Mouse (Mus musculus) liver, adult 2 months (tissue): ENCODE data around the gene Ripor1.
A peak's percentile ranks its signal among the peaks of the same experiment; 100 is the strongest.

Experiments
- CTCF ChIP-seq: fragments of 200-500 bp; IDR thresholded peaks from 2 replicates; pipeline ENCODE4 v1.5.1; 2011; ENCODE audit warnings: low read depth, low read length, control low read depth
- POLR2A ChIP-seq: fragments of 200-500 bp; IDR thresholded peaks from 2 replicates; pipeline ENCODE4 v1.6.1; 2011; ENCODE audit warnings: low read length, control low read depth; ENCODE audit not compliant: insufficient read depth; ENCODE audit errors: extremely low read depth

DNA sequence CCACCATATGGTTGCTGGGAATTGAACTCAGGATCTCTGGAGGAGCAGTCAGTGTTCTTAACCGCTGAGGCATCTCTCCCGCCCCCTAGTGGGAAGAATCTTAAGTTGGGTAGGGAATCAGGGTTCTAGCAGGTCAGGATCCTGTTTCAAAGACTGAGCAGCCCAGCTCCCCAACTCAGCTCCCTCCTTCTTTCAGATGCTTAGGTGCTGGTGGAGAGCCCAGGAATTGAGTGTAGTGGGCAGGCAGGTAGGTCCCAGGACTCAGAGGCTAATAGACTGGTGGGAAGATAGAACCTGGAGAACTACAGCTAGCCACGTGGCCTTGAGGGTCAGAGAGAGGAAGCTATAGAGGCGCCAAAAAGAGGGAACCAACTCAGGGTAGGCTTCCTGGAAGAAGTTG, 2.6 kb downstream of the Ripor1 start:
- peak; percentile 42 for TF ChIP-seq CTCF
- no peak for TF ChIP-seq POLR2A
